Mouse (Mus musculus): ENCODE measurements at regions not wholly inside any gene's neighbourhood (a gene's known extent, or its start where the extent isn't known, plus 50 kb on each side); places are given as distances from the start of the nearest gene placed in this dataset.

- Histone ChIP-seq H3K27ac (no peak overlapping the region), H3K4me3 (no peak overlapping the region)
- no peak for TF ChIP-seq CTCF (IDR thresholded peaks at IDR 0.05)
- DNase-seq (ENCODE audit: extremely low spot score in 1 of 2, low spot score in 2 of 2) = no peak
- intact Hi-C loops (cut with DNase I) = no loop called here
These were observed 57.0 kb downstream of the Mbl2 start for GRCm38 (mm10) chr19:30289721-30290120.

- no peak overlapping the region for H3K4me3 ChIP-seq
- H3K27ac ChIP-seq = no peak overlapping the region
- TF ChIP-seq CTCF (IDR thresholded peaks at IDR 0.05) = peak; percentile 65
- peak; percentile 17 to 22 for DNase-seq (ENCODE audit: extremely low spot score in 1 of 2, low spot score in 2 of 2)
- intact Hi-C loops (cut with DNase I) = loop anchor here (1.0 kb wide), 1 partner anchor 259 kb away; no protein-coding TSS in a partner anchor
These were observed 62.5 kb downstream of the Mbl2 start for GRCm38 (mm10) chr19:30295263-30295704.

- intact Hi-C loops (cut with DNase I) = no loop called here
- Histone ChIP-seq H3K4me3 (no peak overlapping the region), H3K27ac (no peak overlapping the region)
- no peak for TF ChIP-seq CTCF (IDR thresholded peaks at IDR 0.05)
- DNase-seq (ENCODE audit: extremely low spot score in 1 of 2, low spot score in 2 of 2) = no peak
These were observed 63.3 kb downstream of the Mbl2 start for GRCm38 (mm10) chr19:30296024-30296423.

- intact Hi-C loops (cut with DNase I) = no loop called here
- no peak for TF ChIP-seq CTCF (IDR thresholded peaks at IDR 0.05)
- H3K27ac ChIP-seq = no peak overlapping the region
- no peak for DNase-seq (ENCODE audit: extremely low spot score in 1 of 2, low spot score in 2 of 2)
- no peak overlapping the region for H3K4me3 ChIP-seq
These were observed 66.8 kb downstream of the Mbl2 start for GRCm38 (mm10) chr19:30299536-30299935.

- no peak for DNase-seq (ENCODE audit: extremely low spot score in 1 of 2, low spot score in 2 of 2)
- intact Hi-C loops (cut with DNase I) = no loop called here
- no peak for TF ChIP-seq CTCF (IDR thresholded peaks at IDR 0.05)
- no peak overlapping the region for H3K27ac ChIP-seq
- no peak overlapping the region for H3K4me3 ChIP-seq
These were observed 69.5 kb downstream of the Mbl2 start for GRCm38 (mm10) chr19:30302281-30302680.

GRCm38 (mm10) chr19:30306379-30306778 lies 73.6 kb downstream of the Mbl2 start:
- no peak for DNase-seq (ENCODE audit: extremely low spot score in 1 of 2, low spot score in 2 of 2)
- Histone ChIP-seq H3K4me3 (no peak overlapping the region), H3K27ac (no peak overlapping the region)
- intact Hi-C loops (cut with DNase I) = no loop called here
- TF ChIP-seq CTCF (IDR thresholded peaks at IDR 0.05) = no peak

- intact Hi-C loops (cut with DNase I) = no loop called here
- no peak for TF ChIP-seq CTCF (IDR thresholded peaks at IDR 0.05)
These were observed 74.2 kb downstream of the Mbl2 start for GRCm38 (mm10) chr19:30306919-30307318.

GRCm38 (mm10) chr19:30317314-30317713 lies 84.6 kb downstream of the Mbl2 start:
- intact Hi-C loops (cut with DNase I) = no loop called here
- no peak for TF ChIP-seq CTCF (IDR thresholded peaks at IDR 0.05)
- no peak overlapping the region for H3K4me3 ChIP-seq
- no peak overlapping the region for H3K27ac ChIP-seq
- no peak for DNase-seq (ENCODE audit: extremely low spot score in 1 of 2, low spot score in 2 of 2)

More at GRCm38 (mm10) chr19:30306919-30307318, 74.2 kb downstream of the Mbl2 start:
- DNase-seq (ENCODE audit: extremely low spot score in 1 of 2, low spot score in 2 of 2) = no peak
- Histone ChIP-seq H3K27ac (no peak overlapping the region), H3K4me3 (no peak overlapping the region)

GRCm38 (mm10) chr19:30327693-30328092 lies 95.0 kb downstream of the Mbl2 start:
- intact Hi-C loops (cut with DNase I) = no loop called here

GRCm38 (mm10) chr19:30328886-30329285 lies 96.1 kb downstream of the Mbl2 start:
- intact Hi-C loops (cut with DNase I) = no loop called here
- DNase-seq (ENCODE audit: extremely low spot score in 1 of 2, low spot score in 2 of 2) = no peak
- Histone ChIP-seq H3K27ac (no peak overlapping the region), H3K4me3 (no peak overlapping the region)
- no peak for TF ChIP-seq CTCF (IDR thresholded peaks at IDR 0.05)

More at GRCm38 (mm10) chr19:30327693-30328092, 95.0 kb downstream of the Mbl2 start:
- Histone ChIP-seq H3K27ac (no peak overlapping the region), H3K4me3 (no peak overlapping the region)
- TF ChIP-seq CTCF (IDR thresholded peaks at IDR 0.05) = no peak; the same call in 1 of the 2 replicates
- no peak for DNase-seq (ENCODE audit: extremely low spot score in 1 of 2, low spot score in 2 of 2)

GRCm38 (mm10) chr19:30330792-30331191 lies 98.0 kb downstream of the Mbl2 start:
- no peak for DNase-seq (ENCODE audit: extremely low spot score in 1 of 2, low spot score in 2 of 2)
- Histone ChIP-seq H3K27ac (no peak overlapping the region), H3K4me3 (no peak overlapping the region)
- intact Hi-C loops (cut with DNase I) = no loop called here
- no peak for TF ChIP-seq CTCF (IDR thresholded peaks at IDR 0.05)

- H3K4me3 ChIP-seq = no peak overlapping the region
- DNase-seq (ENCODE audit: extremely low spot score in 1 of 2, low spot score in 2 of 2) = no peak
- intact Hi-C loops (cut with DNase I) = no loop called here
- no peak for TF ChIP-seq CTCF (IDR thresholded peaks at IDR 0.05)
- H3K27ac ChIP-seq = no peak overlapping the region
These were observed 99.1 kb downstream of the Mbl2 start for GRCm38 (mm10) chr19:30331850-30332249.

- DNase-seq (ENCODE audit: extremely low spot score in 1 of 2, low spot score in 2 of 2) = no peak
- intact Hi-C loops (cut with DNase I) = no loop called here
- TF ChIP-seq CTCF (IDR thresholded peaks at IDR 0.05) = no peak
- H3K27ac ChIP-seq = no peak overlapping the region
- H3K4me3 ChIP-seq = no peak overlapping the region
These were observed 111.7 kb downstream of the Mbl2 start for GRCm38 (mm10) chr19:30344401-30344800.
